Mouse (Mus musculus): ENCODE measurements around the gene Gm49333. TPM values are rescaled to one million over a fixed set of nuclear protein-coding genes. Genes with fewer than 3 reads are reported as not detected.
A peak's percentile ranks its signal among the peaks of the same experiment; 100 is the strongest.
"Not testable (repeated sequence)": the region's sequence is repeated elsewhere in the genome, so short reads cannot be mapped to it uniquely, and the experiment has no call there.

The Gm49333 gene
- polyA plus RNA-seq, 1 experiment from 2014 or later: not detected

- WGBS: 8% methylated on average over 53 of the region's 54 CpGs
- Histone ChIP-seq H3K4me1 (replicated peaks) (peaks cover 17% of the 10 kb centered on the region), H3K9me3 (no peaks in the 10 kb centered on the region), H3K9ac (replicated peaks) (peak within 1 kb of the TSS; percentile 82), H3K27ac (no peak within 1 kb of the TSS), H3K4me3 (replicated peaks) (peak within 1 kb of the TSS; percentile 66), H3K4me2 (replicated peaks) (peak within 1 kb of the TSS; percentile 94), H3K36me3 (peaks cover 7% of the 10 kb centered on the region; the same call in 1 of the 2 replicates), H3K27me3 (peaks cover 6% of the 10 kb centered on the region; the same call in 1 of the 2 replicates)
- ATAC-seq: peak; percentile 71
These were observed 18.6 kb downstream of the Gm49333 start, which contains the start of gene Ece2 for GRCm38 (mm10) chr16:20629731-20630634. Ece2 (plus strand) TSS chr16:20629828.

DNA sequence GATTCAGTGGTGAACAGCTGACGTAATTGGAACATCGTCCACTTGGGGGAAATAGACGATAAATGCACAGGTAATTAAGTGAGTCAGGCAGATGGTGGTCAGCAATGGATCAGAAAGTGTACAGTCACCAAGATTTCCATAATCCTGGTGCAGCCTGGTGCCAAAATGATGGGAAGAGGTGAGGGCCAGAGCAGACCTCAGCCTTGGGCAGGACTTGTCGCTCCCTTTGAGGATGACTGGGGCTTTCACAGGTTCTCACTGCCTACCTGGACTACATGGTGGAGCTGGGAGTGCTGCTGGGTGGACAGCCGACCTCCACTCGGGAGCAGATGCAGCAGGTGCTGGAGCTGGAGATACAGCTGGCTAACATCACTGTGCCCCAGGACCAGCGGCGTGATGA, 26.0 kb downstream of the Gm49333 start:
- no peak overlapping the region for H3K9ac ChIP-seq (replicated peaks)
- peaks cover 5% of the 10 kb centered on the region; the same call in 1 of the 2 replicates for H3K36me3 ChIP-seq
- no peak for ATAC-seq
- no peak overlapping the region for H3K4me3 ChIP-seq (replicated peaks)
- no peaks in the 10 kb centered on the region for H3K9me3 ChIP-seq
- 86% methylated on average over 8 of the region's 8 CpGs for WGBS
- H3K4me2 ChIP-seq (replicated peaks): no peak overlapping the region
- no peak overlapping the region for H3K27ac ChIP-seq
- 0 out of 2 replicates have a peak, but pooled peaks cover 4% of the 10 kb centered on the region for H3K4me1 ChIP-seq (replicated peaks)
- no peaks in the 10 kb centered on the region for H3K27me3 ChIP-seq

DNA sequence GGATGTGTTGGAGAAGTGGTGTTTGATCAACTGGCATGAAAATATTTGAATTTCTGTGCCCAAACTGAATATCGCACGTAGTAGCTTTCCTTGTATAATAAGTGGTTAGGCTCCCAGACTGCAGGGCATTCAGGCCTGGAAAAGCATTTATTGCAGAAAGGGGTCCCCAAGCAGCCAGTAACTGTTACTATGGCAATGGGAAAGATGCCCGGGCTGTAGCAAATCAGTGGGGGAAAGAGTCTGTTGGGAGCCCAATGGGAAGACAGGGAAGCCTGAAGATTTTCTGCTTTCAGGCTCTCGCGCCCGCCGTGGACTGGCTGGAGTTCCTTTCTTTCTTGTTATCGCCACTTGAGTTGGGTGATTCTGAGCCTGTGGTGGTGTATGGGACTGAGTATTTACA, 27.0 kb downstream of the Gm49333 start:
- Histone ChIP-seq H3K4me3 (replicated peaks) (no peak overlapping the region), H3K9me3 (no peaks in the 10 kb centered on the region), H3K4me2 (replicated peaks) (no peak overlapping the region), H3K27ac (no peak overlapping the region), H3K36me3 (no peaks in the 10 kb centered on the region), H3K9ac (replicated peaks) (no peak overlapping the region), H3K27me3 (no peaks in the 10 kb centered on the region), H3K4me1 (replicated peaks) (0 out of 2 replicates have a peak, but pooled peaks cover 4% of the 10 kb centered on the region)
- ATAC-seq: no peak
- 76% methylated on average over 8 of the region's 8 CpGs for WGBS

DNA sequence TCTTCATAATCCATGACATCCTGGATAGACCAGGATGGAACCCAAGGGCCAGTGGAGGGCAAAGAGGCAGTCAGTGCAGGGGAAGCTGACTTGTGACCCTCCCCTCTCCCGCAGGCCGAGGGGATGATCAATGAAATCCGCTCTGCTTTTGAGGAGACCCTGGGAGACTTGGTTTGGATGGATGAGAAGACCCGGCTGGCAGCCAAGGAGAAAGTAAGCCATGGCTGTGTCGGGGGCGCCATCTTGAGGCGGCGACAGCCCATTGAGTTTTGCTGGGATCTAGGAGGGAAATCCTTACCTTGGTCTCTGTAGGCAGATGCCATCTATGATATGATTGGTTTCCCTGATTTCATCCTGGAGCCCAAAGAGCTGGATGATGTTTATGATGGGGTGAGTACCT, 30.8 kb downstream of the Gm49333 start:
- H3K27ac ChIP-seq: no peak overlapping the region
- peak; percentile 76; the same call in 1 of the 2 replicates for ATAC-seq
- no peak overlapping the region for H3K9ac ChIP-seq (replicated peaks)
- H3K4me2 ChIP-seq (replicated peaks): no peak overlapping the region
- peaks cover 7% of the 10 kb centered on the region; the same call in 1 of the 2 replicates for H3K36me3 ChIP-seq
- 2% methylated on average over 8 of the region's 8 CpGs for WGBS
- 0 out of 2 replicates have a peak, but pooled peaks cover 4% of the 10 kb centered on the region for H3K4me1 ChIP-seq (replicated peaks)
- no peaks in the 10 kb centered on the region for H3K27me3 ChIP-seq
- no peak overlapping the region for H3K4me3 ChIP-seq (replicated peaks)
- H3K9me3 ChIP-seq: no peaks in the 10 kb centered on the region

GRCm38 (mm10) chr16:20643911-20644310, 32.5 kb downstream of the Gm49333 start:
- Histone ChIP-seq H3K4me1 (replicated peaks) (no peaks in the 10 kb centered on the region), H3K27ac (no peak overlapping the region), H3K36me3 (peaks cover 7% of the 10 kb centered on the region; the same call in 1 of the 2 replicates), H3K9me3 (no peaks in the 10 kb centered on the region), H3K4me2 (replicated peaks) (no peak overlapping the region), H3K27me3 (no peaks in the 10 kb centered on the region), H3K9ac (replicated peaks) (no peak overlapping the region; the same call in 1 of the 2 replicates), H3K4me3 (replicated peaks) (no peak overlapping the region)
- no peak for ATAC-seq
- 86% methylated on average over 7 of the region's 7 CpGs for WGBS

GRCm38 (mm10) chr16:20651076-20651946, 39.9 kb downstream of the Gm49333 start, which contains the start of gene Psmd2:
Psmd2 (plus strand) TSS chr16:20651652.
- H3K27ac ChIP-seq: peak within 1 kb of the TSS; percentile 84
- H3K4me1 ChIP-seq (replicated peaks): peaks cover 22% of the 10 kb centered on the region
- H3K4me3 ChIP-seq (replicated peaks): peak within 1 kb of the TSS; percentile 90
- WGBS: 3% methylated on average over 46 of the region's 46 CpGs
- peak; percentile 98 for ATAC-seq
- H3K9ac ChIP-seq (replicated peaks): peak within 1 kb of the TSS; percentile 90
- H3K4me2 ChIP-seq (replicated peaks): peak within 1 kb of the TSS; percentile 81
- peaks cover 21% of the 10 kb centered on the region for H3K36me3 ChIP-seq
- H3K9me3 ChIP-seq: no peaks in the 10 kb centered on the region
- H3K27me3 ChIP-seq: no peaks in the 10 kb centered on the region

DNA sequence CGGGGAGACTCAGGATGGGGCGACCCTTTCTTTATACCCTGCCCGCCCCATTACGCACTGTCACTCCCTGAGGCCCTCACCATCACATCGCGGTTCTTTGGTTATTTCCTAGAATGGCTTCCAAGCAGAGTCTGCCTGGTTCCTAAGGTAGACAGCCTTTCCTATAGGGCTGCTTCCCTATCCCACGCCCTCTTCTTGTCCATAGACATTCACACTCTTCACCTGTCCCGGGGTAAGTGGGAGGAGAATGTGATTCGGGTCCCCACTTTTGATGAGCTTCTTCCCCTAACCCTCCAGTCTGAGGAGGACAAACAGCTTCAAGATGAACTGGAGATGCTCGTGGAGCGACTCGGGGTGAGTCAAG, 40.5 kb downstream of the Gm49333 start:
- 13% methylated on average over 12 of the region's 12 CpGs for WGBS
- no peaks in the 10 kb centered on the region for H3K9me3 ChIP-seq
- no peak for ATAC-seq

DNA sequence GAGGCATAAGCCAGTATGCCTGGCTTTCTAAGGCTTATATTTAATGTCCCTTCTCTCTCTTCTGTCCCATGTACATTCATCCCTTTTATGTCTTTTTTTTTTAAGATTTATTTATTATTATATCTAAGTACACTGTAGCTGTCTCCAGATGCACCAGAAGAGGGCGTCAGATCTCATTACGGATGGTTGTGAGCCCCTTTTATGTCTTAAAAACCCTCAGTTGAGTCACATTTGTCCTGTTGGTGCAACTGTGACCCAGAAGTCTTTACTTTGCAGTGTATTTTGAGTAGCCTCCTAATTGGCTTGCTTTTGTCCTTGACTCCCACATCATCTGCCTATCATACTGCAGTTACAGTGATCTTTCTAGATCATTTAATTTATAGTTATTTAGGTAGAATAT, 41.9 kb downstream of the Gm49333 start:
- WGBS: 62% methylated on average over 2 of the region's 2 CpGs
- Histone ChIP-seq H3K4me3 (replicated peaks) (0 out of 2 replicates have a peak overlapping the region, but pooled peaks have one; percentile 90), H3K36me3 (peaks cover 41% of the 10 kb centered on the region), H3K9me3 (no peaks in the 10 kb centered on the region), H3K4me2 (replicated peaks) (peak overlapping the region; percentile 81), H3K9ac (replicated peaks) (no peak overlapping the region; the same call in 1 of the 2 replicates), H3K27me3 (no peaks in the 10 kb centered on the region), H3K4me1 (replicated peaks) (peaks cover 22% of the 10 kb centered on the region), H3K27ac (no peak overlapping the region)
- ATAC-seq: no peak

More for the DNA sequence above, 40.5 kb downstream of the Gm49333 start:
- peak overlapping the region; percentile 90 for H3K9ac ChIP-seq (replicated peaks)
- peaks cover 27% of the 10 kb centered on the region for H3K36me3 ChIP-seq
- H3K4me3 ChIP-seq (replicated peaks): peak overlapping the region; percentile 90
- H3K4me2 ChIP-seq (replicated peaks): peak overlapping the region; percentile 81
- peaks cover 22% of the 10 kb centered on the region for H3K4me1 ChIP-seq (replicated peaks)
- H3K27ac ChIP-seq: peak overlapping the region; percentile 73
- no peaks in the 10 kb centered on the region for H3K27me3 ChIP-seq

- Histone ChIP-seq H3K9me3 (no peaks in the 10 kb centered on the region), H3K4me3 (replicated peaks) (no peak overlapping the region), H3K9ac (replicated peaks) (no peak overlapping the region), H3K36me3 (peaks cover 83% of the 10 kb centered on the region), H3K27ac (no peak overlapping the region), H3K27me3 (no peaks in the 10 kb centered on the region), H3K4me1 (replicated peaks) (peaks cover 10% of the 10 kb centered on the region), H3K4me2 (replicated peaks) (no peak overlapping the region)
- 96% methylated on average over 4 of the region's 4 CpGs for WGBS
- no peak for ATAC-seq
These were observed 46.3 kb downstream of the Gm49333 start for GRCm38 (mm10) chr16:20657661-20658060.

DNA sequence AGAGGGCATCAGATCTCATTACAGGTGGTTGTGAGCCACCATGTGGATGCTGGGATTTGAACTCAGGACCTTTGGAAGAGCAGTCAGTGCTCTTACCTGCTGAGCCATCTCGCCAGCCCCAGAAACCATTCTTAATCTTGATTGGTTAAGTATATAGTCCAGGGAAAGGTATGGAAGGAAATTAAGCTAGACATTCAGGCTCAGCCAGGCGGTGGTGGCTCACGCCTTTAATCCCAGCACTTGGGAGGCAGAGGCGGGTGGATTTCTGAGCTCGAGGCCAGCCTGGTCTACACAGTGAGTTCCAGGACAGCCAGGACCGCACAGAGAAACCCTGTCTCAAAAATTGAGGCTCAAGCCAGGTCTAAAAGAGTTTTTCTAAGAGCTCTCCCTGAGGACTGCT, 56.6 kb downstream of the Gm49333 start, which contains the start of gene Eif4g1:
Gene Eif4g1 (plus strand): TSS at position 301 of the 400 bp plus-strand sequence.
- not testable (repeated sequence) for H3K4me3 ChIP-seq (replicated peaks); H3K27me3 ChIP-seq; H3K4me2 ChIP-seq (replicated peaks); H3K9me3 ChIP-seq; H3K9ac ChIP-seq (replicated peaks); H3K4me1 ChIP-seq (replicated peaks); ATAC-seq; H3K27ac ChIP-seq
- peaks cover 28% of the 10 kb centered on the region for H3K36me3 ChIP-seq
- WGBS: 93% methylated on average over 3 of the region's 6 CpGs

GRCm38 (mm10) chr16:20670291-20670690, 58.9 kb downstream of the Gm49333 start:
- ATAC-seq: no peak
- Histone ChIP-seq H3K4me1 (replicated peaks) (peaks cover 23% of the 10 kb centered on the region), H3K9me3 (no peaks in the 10 kb centered on the region), H3K27ac (no peak overlapping the region), H3K36me3 (peaks cover 15% of the 10 kb centered on the region), H3K4me2 (replicated peaks) (no peak overlapping the region), H3K27me3 (no peaks in the 10 kb centered on the region), H3K4me3 (replicated peaks) (no peak overlapping the region), H3K9ac (replicated peaks) (no peak overlapping the region)
- 92% methylated on average over 3 of the region's 3 CpGs for WGBS

Measured in midbrain, embryonic 13.5 days (tissue).